ENCODE assay signal across 25 mouse cellular contexts in the genomic region with DNA sequence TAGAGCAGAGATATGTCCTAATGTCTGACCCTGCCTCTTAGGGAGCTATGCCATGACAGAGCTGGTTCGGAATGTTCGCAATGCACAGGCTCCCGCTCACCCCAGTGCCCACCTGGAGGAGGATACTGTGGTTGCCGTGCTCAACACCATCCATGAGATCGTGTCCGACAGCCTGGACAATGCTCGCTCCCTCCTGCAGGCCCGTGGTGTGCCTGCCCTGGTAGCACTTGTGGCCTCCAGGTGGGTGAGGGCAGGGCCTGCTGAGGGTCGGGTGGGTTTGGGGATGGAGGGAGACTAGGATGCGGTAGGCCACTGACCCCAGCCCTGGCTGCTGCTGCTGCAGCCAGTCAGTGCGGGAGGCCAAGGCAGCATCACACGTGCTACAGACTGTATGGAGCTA. TPM values are rescaled to one million over a fixed set of nuclear protein-coding genes. Genes with fewer than 3 reads are reported as not detected.
DNase-seq lines count a peak whose midpoint lies in the region; ATAC-seq and TF ChIP-seq lines count a peak whose summit lies in the region.
"Had no signal": no experiment of that assay in that cellular context is flagged by ENCODE, and none has a peak within 500 bp of the region (broad histone marks: within the 10 kb centered on the region; RNA-seq: fewer than 3 reads in every experiment).

No protein-coding gene starts in this region.

- no peak for DNase-seq in forebrain, embryonic 10.5 days (ENCODE audit: extremely low spot score, low spot score)
- DNase-seq in heart, adult 11 months = peak; percentile 90
- DNase-seq in hindbrain, embryonic 10.5 days (ENCODE audit: low spot score) = no peak
- no peak for DNase-seq in hindbrain, embryonic 11.5 days (ENCODE audit: low spot score)
- no peak for DNase-seq in midbrain, embryonic 10.5 days (ENCODE audit: low spot score)
- no peak for DNase-seq in midbrain, postnatal 0 days (ENCODE audit: low spot score)
- DNase-seq: adrenal gland, adult 8-10 months; adrenal gland, postnatal 14 days; adrenal gland, postnatal 36 days; B cell, adult 2 months; cerebellum, adult 11-12 months; cerebellum, adult 2 months; cerebellum, adult 9-10 months; cerebellum, postnatal 25 days; forebrain, postnatal 0 days had no signal

- no peaks in the 10 kb centered on the region for H3K9me3 ChIP-seq in forebrain, embryonic 10.5 days
- no peaks in the 10 kb centered on the region for H3K9me3 ChIP-seq in forebrain, embryonic 12.5 days
- no peaks in the 10 kb centered on the region for H3K9me3 ChIP-seq in heart, embryonic 11.5 days (replicated peaks; ENCODE audit: control insufficient read depth, low read length)
- H3K9me3 ChIP-seq in hindbrain, embryonic 10.5 days = no peaks in the 10 kb centered on the region
- no peaks in the 10 kb centered on the region for H3K9me3 ChIP-seq in hindbrain, embryonic 11.5 days (ENCODE audit: control insufficient read depth, low read length)
- no peaks in the 10 kb centered on the region for H3K9me3 ChIP-seq in midbrain, embryonic 10.5 days (replicated peaks)
- no peaks in the 10 kb centered on the region for H3K9me3 ChIP-seq in midbrain, postnatal 0 days (ENCODE audit: low read length)
- H3K9me3 ChIP-seq: embryonic facial prominence, embryonic 10.5 days; embryonic facial prominence, embryonic 12.5 days; forebrain, embryonic 15.5 days; G1E had no signal

- H3K4me3 ChIP-seq in forebrain, embryonic 10.5 days = no peak overlapping the region
- no peak overlapping the region for H3K4me3 ChIP-seq in forebrain, embryonic 12.5 days (replicated peaks)
- H3K4me3 ChIP-seq in heart, embryonic 11.5 days (ENCODE audit: low read depth, low read length) = no peak overlapping the region
- H3K4me3 ChIP-seq in hindbrain, embryonic 10.5 days = no peak overlapping the region
- H3K4me3 ChIP-seq in hindbrain, embryonic 11.5 days (ENCODE audit: low read depth, low read length) = no peak overlapping the region
- no peak overlapping the region for H3K4me3 ChIP-seq in midbrain, embryonic 10.5 days
- no peak overlapping the region for H3K4me3 ChIP-seq in midbrain, postnatal 0 days (ENCODE audit: low read depth, low read length)
- H3K4me3 ChIP-seq: embryonic facial prominence, embryonic 10.5 days; embryonic facial prominence, embryonic 12.5 days; forebrain, embryonic 15.5 days had no signal

- peaks cover 97% of the 10 kb centered on the region for H3K36me3 ChIP-seq in forebrain, embryonic 10.5 days (replicated peaks)
- peaks cover 88% of the 10 kb centered on the region for H3K36me3 ChIP-seq in forebrain, embryonic 12.5 days (replicated peaks)
- H3K36me3 ChIP-seq in heart, embryonic 11.5 days (ENCODE audit: control insufficient read depth, insufficient read depth, low read length) = peaks cover 39% of the 10 kb centered on the region
- peaks cover 95% of the 10 kb centered on the region for H3K36me3 ChIP-seq in hindbrain, embryonic 10.5 days
- H3K36me3 ChIP-seq in hindbrain, embryonic 11.5 days (ENCODE audit: control insufficient read depth, insufficient read depth, low read length) = peaks cover 42% of the 10 kb centered on the region
- peaks cover 96% of the 10 kb centered on the region for H3K36me3 ChIP-seq in midbrain, embryonic 10.5 days
- H3K36me3 ChIP-seq in midbrain, postnatal 0 days (ENCODE audit: insufficient read depth, low read length) = peaks cover 76% of the 10 kb centered on the region

- H3K9ac ChIP-seq in forebrain, embryonic 12.5 days = no peak overlapping the region
- H3K9ac ChIP-seq in heart, embryonic 11.5 days (ENCODE audit: low read depth, low read length) = no peak overlapping the region
- H3K9ac ChIP-seq in hindbrain, embryonic 11.5 days (ENCODE audit: low read depth, low read length) = no peak overlapping the region
- H3K9ac ChIP-seq in midbrain, postnatal 0 days (replicated peaks; ENCODE audit: low read length, poor library complexity, severe bottlenecking) = no peak overlapping the region
- H3K9ac ChIP-seq: embryonic facial prominence, embryonic 12.5 days; forebrain, embryonic 15.5 days; forebrain, postnatal 0 days had no signal

- 91% methylated on average over 12 of the region's 12 CpGs for WGBS in forebrain, embryonic 10.5 days
- 93% methylated on average over 12 of the region's 12 CpGs for WGBS in forebrain, embryonic 12.5 days
- WGBS in heart, embryonic 11.5 days (ENCODE audit: insufficient replicate concordance) = 84% methylated on average over 12 of the region's 12 CpGs
- 92% methylated on average over 12 of the region's 12 CpGs for WGBS in hindbrain, embryonic 10.5 days
- WGBS in hindbrain, embryonic 11.5 days = 95% methylated on average over 12 of the region's 12 CpGs
- WGBS in midbrain, embryonic 10.5 days = 91% methylated on average over 12 of the region's 12 CpGs
- 90% methylated on average over 12 of the region's 12 CpGs for WGBS in midbrain, postnatal 0 days

- no peak for ATAC-seq in forebrain, embryonic 12.5 days (ENCODE audit: low FRiP score)
- ATAC-seq in heart, embryonic 11.5 days (replicated peaks; ENCODE audit: insufficient number of reproducible peaks, low FRiP score, low TSS enrichment) = no peak
- ATAC-seq in hindbrain, embryonic 11.5 days (ENCODE audit: low FRiP score) = no peak
- no peak for ATAC-seq in midbrain, postnatal 0 days (ENCODE audit: low FRiP score)
- ATAC-seq: activated CD4-positive, CD25-positive, alpha-beta regulatory T cell, adult 4 months; CD4-positive, CD25-positive, alpha-beta regulatory T cell, adult 4 months; forebrain, embryonic 15.5 days; forebrain, postnatal 0 days; Patski had no signal

- H3K4me1 ChIP-seq in forebrain, embryonic 10.5 days = peaks cover 65% of the 10 kb centered on the region
- H3K4me1 ChIP-seq in forebrain, embryonic 12.5 days = peaks cover 41% of the 10 kb centered on the region
- peaks cover 27% of the 10 kb centered on the region for H3K4me1 ChIP-seq in heart, embryonic 11.5 days (ENCODE audit: control insufficient read depth, insufficient read depth, low read length)
- peaks cover 70% of the 10 kb centered on the region for H3K4me1 ChIP-seq in hindbrain, embryonic 10.5 days (replicated peaks)
- H3K4me1 ChIP-seq in hindbrain, embryonic 11.5 days (replicated peaks; ENCODE audit: control insufficient read depth, insufficient read depth, low read length) = peaks cover 29% of the 10 kb centered on the region
- peaks cover 61% of the 10 kb centered on the region for H3K4me1 ChIP-seq in midbrain, embryonic 10.5 days
- peaks cover 5% of the 10 kb centered on the region; the same call in 1 of the 2 replicates for H3K4me1 ChIP-seq in midbrain, postnatal 0 days (ENCODE audit: insufficient read depth, low read length)

- H3K27me3 ChIP-seq in forebrain, embryonic 10.5 days (ENCODE audit: poor library complexity, severe bottlenecking) = no peaks in the 10 kb centered on the region
- no peaks in the 10 kb centered on the region for H3K27me3 ChIP-seq in forebrain, embryonic 12.5 days
- H3K27me3 ChIP-seq in heart, embryonic 11.5 days (ENCODE audit: control insufficient read depth, insufficient read depth, low read length) = no peaks in the 10 kb centered on the region
- H3K27me3 ChIP-seq in hindbrain, embryonic 10.5 days (ENCODE audit: insufficient read depth, poor library complexity, severe bottlenecking) = no peaks in the 10 kb centered on the region
- H3K27me3 ChIP-seq in hindbrain, embryonic 11.5 days (ENCODE audit: control insufficient read depth, insufficient read depth, low read length) = no peaks in the 10 kb centered on the region
- H3K27me3 ChIP-seq in midbrain, embryonic 10.5 days (ENCODE audit: low read depth, poor library complexity, severe bottlenecking) = no peaks in the 10 kb centered on the region
- H3K27me3 ChIP-seq in midbrain, postnatal 0 days (ENCODE audit: insufficient read depth, low read length) = no peaks in the 10 kb centered on the region
- H3K27me3 ChIP-seq: CH12.LX; embryonic facial prominence, embryonic 12.5 days; forebrain, embryonic 15.5 days; Patski had no signal

- no peak for TF ChIP-seq CTCF in midbrain, postnatal 0 days (IDR thresholded peaks at IDR 0.05)

- H3K27ac ChIP-seq in forebrain, embryonic 10.5 days = peak overlapping the region; percentile 89; the same call in 1 of the 2 replicates
- H3K27ac ChIP-seq in forebrain, embryonic 12.5 days = no peak overlapping the region
- H3K27ac ChIP-seq in heart, embryonic 11.5 days (ENCODE audit: low read depth, low read length) = no peak overlapping the region
- 0 out of 2 replicates have a peak overlapping the region, but pooled peaks have one; percentile 54 for H3K27ac ChIP-seq in hindbrain, embryonic 10.5 days
- no peak overlapping the region for H3K27ac ChIP-seq in hindbrain, embryonic 11.5 days (ENCODE audit: low read depth, low read length)
- H3K27ac ChIP-seq in midbrain, embryonic 10.5 days (replicated peaks) = peak overlapping the region; percentile 92
- H3K27ac ChIP-seq in midbrain, postnatal 0 days (ENCODE audit: low read depth, low read length) = no peak overlapping the region
- H3K27ac ChIP-seq: embryonic facial prominence, embryonic 10.5 days; embryonic facial prominence, embryonic 12.5 days; forebrain, embryonic 15.5 days had no signal

- H3K4me2 ChIP-seq in forebrain, embryonic 12.5 days = no peak overlapping the region
- no peak overlapping the region for H3K4me2 ChIP-seq in heart, embryonic 11.5 days
- no peak overlapping the region for H3K4me2 ChIP-seq in hindbrain, embryonic 11.5 days (replicated peaks; ENCODE audit: low read depth, low read length)
- H3K4me2 ChIP-seq in midbrain, postnatal 0 days (ENCODE audit: low read depth, low read length, poor library complexity, severe bottlenecking) = no peak overlapping the region
- H3K4me2 ChIP-seq: embryonic facial prominence, embryonic 12.5 days; forebrain, embryonic 15.5 days had no signal

RNA-seq across cellular contexts. Expression of a gene that starts 22.9 kb away (rescaled TPM):
- polyA plus RNA-seq in forebrain, embryonic 10.5 days (2016; fragmentation: Nextera tagmentation; extraction: Ambion mirVana) = 31.6 and 35.1 TPM in 2 replicates
- polyA plus RNA-seq in forebrain, embryonic 12.5 days (2016; fragmentation: Nextera tagmentation; extraction: Ambion mirVana) = 23.3 and 23.7 TPM in 2 replicates
- polyA plus RNA-seq in heart, embryonic 11.5 days (2014; fragmentation: Nextera tagmentation; extraction: Ambion mirVana) = 32.6 and 32.8 TPM in 2 replicates
- 30.5 and 34.7 TPM in 2 replicates for polyA plus RNA-seq in hindbrain, embryonic 10.5 days (2016; fragmentation: Nextera tagmentation; extraction: Ambion mirVana)
- polyA plus RNA-seq in hindbrain, embryonic 11.5 days (2014; fragmentation: Nextera tagmentation; extraction: Ambion mirVana) = 22.2 and 23.8 TPM in 2 replicates
- polyA plus RNA-seq in midbrain, embryonic 10.5 days (2016; fragmentation: Nextera tagmentation; extraction: Ambion mirVana) = 30.6 and 30.7 TPM in 2 replicates
- total RNA-seq in midbrain, postnatal 0 days (2014; rRNA removed) = 13.3 and 22.9 TPM in 2 replicates
- polyA plus RNA-seq in midbrain, postnatal 0 days (2015; fragmentation: Nextera tagmentation; extraction: Ambion mirVana) = 38.3 and 42.6 TPM in 2 replicates

RNA-seq across cellular contexts. Expression of a gene that starts 23.4 kb away (rescaled TPM):
- polyA plus RNA-seq in forebrain, embryonic 10.5 days (2016; fragmentation: Nextera tagmentation; extraction: Ambion mirVana) = 58.1 and 60.1 TPM in 2 replicates
- 53.5 and 54.2 TPM in 2 replicates for polyA plus RNA-seq in forebrain, embryonic 12.5 days (2016; fragmentation: Nextera tagmentation; extraction: Ambion mirVana)
- 90.1 and 96.5 TPM in 2 replicates for polyA plus RNA-seq in heart, embryonic 11.5 days (2014; fragmentation: Nextera tagmentation; extraction: Ambion mirVana)
- polyA plus RNA-seq in hindbrain, embryonic 10.5 days (2016; fragmentation: Nextera tagmentation; extraction: Ambion mirVana) = 62.5 and 67.9 TPM in 2 replicates
- polyA plus RNA-seq in hindbrain, embryonic 11.5 days (2014; fragmentation: Nextera tagmentation; extraction: Ambion mirVana) = 49.6 and 53.9 TPM in 2 replicates
- 62.0 and 66.0 TPM in 2 replicates for polyA plus RNA-seq in midbrain, embryonic 10.5 days (2016; fragmentation: Nextera tagmentation; extraction: Ambion mirVana)
- total RNA-seq in midbrain, postnatal 0 days (2014; rRNA removed) = 62.3 and 74.6 TPM in 2 replicates
- polyA plus RNA-seq in midbrain, postnatal 0 days (2015; fragmentation: Nextera tagmentation; extraction: Ambion mirVana) = 95.0 and 103 TPM in 2 replicates

RNA-seq across cellular contexts. Expression of a gene that starts 55.3 kb away (rescaled TPM):
- 116 TPM in 2 replicates for polyA plus RNA-seq in forebrain, embryonic 10.5 days (2016; fragmentation: Nextera tagmentation; extraction: Ambion mirVana)
- 115 and 126 TPM in 2 replicates for polyA plus RNA-seq in forebrain, embryonic 12.5 days (2016; fragmentation: Nextera tagmentation; extraction: Ambion mirVana)
- polyA plus RNA-seq in heart, embryonic 11.5 days (2014; fragmentation: Nextera tagmentation; extraction: Ambion mirVana) = 19.5 and 23.4 TPM in 2 replicates
- 99.5 and 115 TPM in 2 replicates for polyA plus RNA-seq in hindbrain, embryonic 10.5 days (2016; fragmentation: Nextera tagmentation; extraction: Ambion mirVana)
- polyA plus RNA-seq in hindbrain, embryonic 11.5 days (2014; fragmentation: Nextera tagmentation; extraction: Ambion mirVana) = 59.2 and 62.0 TPM in 2 replicates
- polyA plus RNA-seq in midbrain, embryonic 10.5 days (2016; fragmentation: Nextera tagmentation; extraction: Ambion mirVana) = 110 and 133 TPM in 2 replicates
- 161 and 219 TPM in 2 replicates for total RNA-seq in midbrain, postnatal 0 days (2014; rRNA removed)
- 54.5 and 60.6 TPM in 2 replicates for polyA plus RNA-seq in midbrain, postnatal 0 days (2015; fragmentation: Nextera tagmentation; extraction: Ambion mirVana)

RNA-seq across cellular contexts. Expression of a gene that starts 55.4 kb away (rescaled TPM):
- polyA plus RNA-seq in forebrain, embryonic 10.5 days (2016; fragmentation: Nextera tagmentation; extraction: Ambion mirVana) = 35.7 and 37.1 TPM in 2 replicates
- 40.7 and 41.5 TPM in 2 replicates for polyA plus RNA-seq in forebrain, embryonic 12.5 days (2016; fragmentation: Nextera tagmentation; extraction: Ambion mirVana)
- polyA plus RNA-seq in heart, embryonic 11.5 days (2014; fragmentation: Nextera tagmentation; extraction: Ambion mirVana) = 56.3 and 62.1 TPM in 2 replicates
- 45.5 and 52.8 TPM in 2 replicates for polyA plus RNA-seq in hindbrain, embryonic 10.5 days (2016; fragmentation: Nextera tagmentation; extraction: Ambion mirVana)
- polyA plus RNA-seq in hindbrain, embryonic 11.5 days (2014; fragmentation: Nextera tagmentation; extraction: Ambion mirVana) = 51.3 and 54.0 TPM in 2 replicates
- 40.1 and 45.2 TPM in 2 replicates for polyA plus RNA-seq in midbrain, embryonic 10.5 days (2016; fragmentation: Nextera tagmentation; extraction: Ambion mirVana)
- total RNA-seq in midbrain, postnatal 0 days (2014; rRNA removed) = 40.3 and 44.1 TPM in 2 replicates
- 88.0 and 94.8 TPM in 2 replicates for polyA plus RNA-seq in midbrain, postnatal 0 days (2015; fragmentation: Nextera tagmentation; extraction: Ambion mirVana)

Comparison
In these comparisons a context has a peak if more than half of its experiments do, and no peak if none do; other contexts are left out.
1. H3K27ac ChIP-seq: peak in forebrain, embryonic 10.5 days (single experiment), hindbrain, embryonic 10.5 days (single experiment) and midbrain, embryonic 10.5 days (single experiment); none in forebrain, embryonic 12.5 days (single experiment), heart, embryonic 11.5 days (single experiment), hindbrain, embryonic 11.5 days (single experiment) and midbrain, postnatal 0 days (single experiment).